Mouse (Mus musculus) embryo, embryonic 11 days (tissue): ENCODE data around the gene Uchl5.
A peak's percentile ranks its signal among the peaks of the same experiment; 100 is the strongest.

Experiments
- DNase-seq: peaks from one replicate; pipeline ENCODE4 v3.0.0-alpha.2; 2015

The Uchl5 gene

GRCm38 (mm10) chr1:143776446-143777411, at the start of gene Uchl5, which contains the start of gene Trove2:
TSS of gene Uchl5 (plus strand) at chr1:143777272.
TSS of gene Trove2 (minus strand) at chr1:143777068.
- DNase-seq: peak; percentile 99

GRCm38 (mm10) chr1:143727701-143728445, 49.2 kb upstream of the Uchl5 start:
- no peak for DNase-seq

- peak; percentile 16 for DNase-seq
Measured at GRCm38 (mm10) chr1:143730899-143731298, 46.2 kb upstream of the Uchl5 start.

GRCm38 (mm10) chr1:143731691-143732090, 45.4 kb upstream of the Uchl5 start:
- DNase-seq: no peak

GRCm38 (mm10) chr1:143733914-143734410, 43.1 kb upstream of the Uchl5 start:
- no peak for DNase-seq

GRCm38 (mm10) chr1:143738811-143739210, 38.3 kb upstream of the Uchl5 start:
- DNase-seq: peak; percentile 10

GRCm38 (mm10) chr1:143739361-143740350, 37.4 kb upstream of the Uchl5 start:
- peak; percentile 91 for DNase-seq

GRCm38 (mm10) chr1:143740581-143740980, 36.5 kb upstream of the Uchl5 start:
- DNase-seq: no peak

GRCm38 (mm10) chr1:143741331-143741730, 35.7 kb upstream of the Uchl5 start:
- no peak for DNase-seq

GRCm38 (mm10) chr1:143742186-143742585, 34.9 kb upstream of the Uchl5 start:
- no peak for DNase-seq

- DNase-seq: no peak
Measured at GRCm38 (mm10) chr1:143745871-143746270, 31.2 kb upstream of the Uchl5 start.

GRCm38 (mm10) chr1:143762159-143762558, 14.9 kb upstream of the Uchl5 start:
- no peak for DNase-seq

GRCm38 (mm10) chr1:143764443-143764842, 12.6 kb upstream of the Uchl5 start:
- DNase-seq: no peak

- DNase-seq: no peak
Measured at GRCm38 (mm10) chr1:143765801-143766200, 11.3 kb upstream of the Uchl5 start.

- DNase-seq: no peak
Measured at GRCm38 (mm10) chr1:143766238-143766637, 10.8 kb upstream of the Uchl5 start.

GRCm38 (mm10) chr1:143770444-143771109, 6.5 kb upstream of the Uchl5 start:
- DNase-seq: peak; percentile 9

- no peak for DNase-seq
Measured at GRCm38 (mm10) chr1:143773082-143773481, 4.0 kb upstream of the Uchl5 start.

- no peak for DNase-seq
Measured at GRCm38 (mm10) chr1:143773909-143774308, 3.2 kb upstream of the Uchl5 start.

GRCm38 (mm10) chr1:143777558-143778218, 616 bp downstream of the Uchl5 start:
- DNase-seq: peak; percentile 48

- DNase-seq: peak; percentile 26
Measured at GRCm38 (mm10) chr1:143788584-143789227, 11.6 kb downstream of the Uchl5 start.
